Mouse (Mus musculus) MEL (cell line): Measurements from ENCODE around the gene Mpc1. TPM values are rescaled to one million over a fixed set of nuclear protein-coding genes. Genes with fewer than 3 reads are reported as not detected.

Experiments
- DNase-seq: peaks from one replicate; pipeline ENCODE4 v3.0.0; 2011; ENCODE audit warnings: low read depth, low spot score
- H3K27ac ChIP-seq: 2 replicates; pipeline ENCODE4 v1.5.1; 2012; ENCODE audit warnings: low read depth, mild to moderate bottlenecking, control low read depth, low read length, moderate library complexity; ENCODE audit not compliant: control insufficient read depth
- H3K27me3 ChIP-seq, 2 experiments: fragments of 150-350 bp in 1 of 2; sonication (generic) in 1 of 2; 2 replicates each; pipeline ENCODE4 v1.6.1; 2012; ENCODE audit warnings: low read length in 2 of 2, mild to moderate bottlenecking in 2 of 2, improper control_type of control experiment in 1 of 2, moderate library complexity in 1 of 2; ENCODE audit not compliant: insufficient read depth in 2 of 2, control insufficient read depth in 1 of 2
- H3K36me3 ChIP-seq, 2 experiments: 2 replicates each; pipeline ENCODE4 v1.6.1; 2012 to 2014; ENCODE audit warnings: low read length in 2 of 2, improper control_type of control experiment in 1 of 2, inconsistent platforms in 1 of 2, mild to moderate bottlenecking in 1 of 2; ENCODE audit not compliant: insufficient read depth in 2 of 2, control insufficient read depth in 1 of 2
- H3K4me1 ChIP-seq, 2 experiments: fragments of 150-350 bp in 1 of 2; sonication (generic) in 1 of 2; 2 replicates each; pipeline ENCODE4 v1.6.1; 2012; ENCODE audit warnings: low read length in 2 of 2, improper control_type of control experiment in 1 of 2, mild to moderate bottlenecking in 1 of 2; ENCODE audit not compliant: insufficient read depth in 2 of 2, control insufficient read depth in 1 of 2
- H3K4me3 ChIP-seq, 2 experiments: fragments of 150-350 bp in 1 of 2; sonication (generic) in 1 of 2; 2 replicates each; pipeline ENCODE4 v1.5.1; 2012; ENCODE audit warnings: low read depth in 2 of 2, low read length in 2 of 2, mild to moderate bottlenecking in 2 of 2, moderate library complexity in 2 of 2, control low read depth in 1 of 2, improper control_type of control experiment in 1 of 2; ENCODE audit not compliant: control insufficient read depth in 1 of 2, insufficient read depth in 1 of 2
- H3K79me2 ChIP-seq: 2 replicates; pipeline ENCODE4 v1.6.1; 2012; ENCODE audit warnings: mild to moderate bottlenecking, low read length, moderate library complexity; ENCODE audit not compliant: control insufficient read depth, poor library complexity, insufficient read depth
- H3K9ac ChIP-seq: 2 replicates; pipeline ENCODE4 v1.6.1; 2012; ENCODE audit warnings: low read depth, mild to moderate bottlenecking, control low read depth, low read length, moderate library complexity; ENCODE audit not compliant: control insufficient read depth, poor library complexity, severe bottlenecking
- H3K9me3 ChIP-seq: fragments of 150-350 bp; sonication (generic); replicated peaks from 2 replicates; pipeline ENCODE4 v1.6.1; 2012; ENCODE audit warnings: mild to moderate bottlenecking, low read length, improper control_type of control experiment, moderate library complexity; ENCODE audit not compliant: insufficient read depth
- CHD1 ChIP-seq: IDR thresholded peaks from 2 replicates; pipeline ENCODE4 v1.6.1; 2012; ENCODE audit warnings: low read depth, mild to moderate bottlenecking, inconsistent platforms, low read length, improper control_type of control experiment
- CHD2 ChIP-seq: IDR thresholded peaks from 2 replicates; pipeline ENCODE4 v1.6.1; 2011; ENCODE audit warnings: low read length, improper control_type of control experiment
- CTCF ChIP-seq, 3 experiments: IDR thresholded peaks in 2 of 3; conservative IDR thresholded peaks in 1 of 3; 2 replicates each; pipeline ENCODE4 v1.5.1; 2011 to 2012; ENCODE audit warnings: low read length in 3 of 3, low read depth in 2 of 3, mild to moderate bottlenecking in 2 of 3, improper control_type of control experiment in 1 of 3, inconsistent platforms in 1 of 3, mixed read lengths in 1 of 3, moderate library complexity in 1 of 3; ENCODE audit not compliant: control insufficient read depth in 1 of 3, insufficient read depth in 1 of 3, poor library complexity in 1 of 3, severe bottlenecking in 1 of 3
- E2F4 ChIP-seq: IDR thresholded peaks from 2 replicates; pipeline ENCODE4 v1.6.1; 2011; ENCODE audit warnings: low read depth, low read length, improper control_type of control experiment, borderline replicate concordance
- ELF1 ChIP-seq: IDR thresholded peaks from 2 replicates; pipeline ENCODE4 v1.6.1; 2014; ENCODE audit warnings: low read depth, mild to moderate bottlenecking, inconsistent platforms, low read length, improper control_type of control experiment, moderate library complexity
- EP300 ChIP-seq, 2 experiments: IDR thresholded peaks; 2 replicates each; pipeline ENCODE4 v1.6.1; 2011; ENCODE audit warnings: improper control_type of control experiment in 2 of 2, low read length in 2 of 2, low read depth in 1 of 2, mild to moderate bottlenecking in 1 of 2
- ETS1 ChIP-seq: IDR thresholded peaks from 2 replicates; pipeline ENCODE4 v1.6.1; 2012; ENCODE audit warnings: low read depth, mild to moderate bottlenecking, inconsistent platforms, low read length, improper control_type of control experiment, moderate library complexity
- GABPA ChIP-seq: IDR thresholded peaks from 2 replicates; pipeline ENCODE4 v1.6.1; 2012; ENCODE audit warnings: low read depth, mild to moderate bottlenecking, inconsistent platforms, low read length, improper control_type of control experiment, moderate library complexity
- GATA1 ChIP-seq: IDR thresholded peaks from 2 replicates; pipeline ENCODE4 v1.6.1; 2011; ENCODE audit warnings: low read depth, low read length, improper control_type of control experiment
- JUND ChIP-seq: IDR thresholded peaks from 2 replicates; pipeline ENCODE4 v1.6.1; 2011; ENCODE audit warnings: low read depth, mild to moderate bottlenecking, improper control_type of control experiment, low read length
- MAZ ChIP-seq: IDR thresholded peaks from 2 replicates; pipeline ENCODE4 v1.6.1; 2012; ENCODE audit warnings: low read depth, mild to moderate bottlenecking, inconsistent platforms, low read length, improper control_type of control experiment
- MYB ChIP-seq: IDR thresholded peaks from 2 replicates; pipeline ENCODE4 v1.6.1; 2011; ENCODE audit warnings: mild to moderate bottlenecking, low read depth, low read length, improper control_type of control experiment
- MYC ChIP-seq: IDR thresholded peaks from 2 replicates; pipeline ENCODE4 v1.6.1; 2011; ENCODE audit warnings: low read depth, mild to moderate bottlenecking, low read length, improper control_type of control experiment, moderate library complexity
- NELFE ChIP-seq: IDR thresholded peaks from 2 replicates; pipeline ENCODE4 v1.6.1; 2011; ENCODE audit warnings: low read depth, low read length, improper control_type of control experiment
- NRF1 ChIP-seq: IDR thresholded peaks from 2 replicates; pipeline ENCODE4 v1.6.1; 2014; ENCODE audit warnings: low read depth, mild to moderate bottlenecking, inconsistent platforms, low read length, improper control_type of control experiment, moderate library complexity; ENCODE audit not compliant: poor library complexity, insufficient read depth, severe bottlenecking
- POLR2A ChIP-seq, 2 experiments: IDR thresholded peaks; 2 replicates each; pipeline ENCODE4 v1.6.1; 2011 to 2012; ENCODE audit warnings: low read length in 2 of 2, mild to moderate bottlenecking in 2 of 2, control low read depth in 1 of 2, improper control_type of control experiment in 1 of 2, low read depth in 1 of 2, moderate library complexity in 1 of 2; ENCODE audit not compliant: control insufficient read depth in 1 of 2, insufficient read depth in 1 of 2, poor library complexity in 1 of 2
- RAD21 ChIP-seq: IDR thresholded peaks from 2 replicates; pipeline ENCODE4 v1.6.1; 2011; ENCODE audit warnings: mild to moderate bottlenecking, low read depth, low read length, improper control_type of control experiment
- SIN3A ChIP-seq: IDR thresholded peaks from 2 replicates; pipeline ENCODE4 v1.6.1; 2012; ENCODE audit warnings: low read length, improper control_type of control experiment, inconsistent platforms
- SMC3 ChIP-seq: IDR thresholded peaks from 2 replicates; pipeline ENCODE4 v1.6.1; 2011; ENCODE audit warnings: low read depth, low read length, improper control_type of control experiment
- TAL1 ChIP-seq: IDR thresholded peaks from 2 replicates; pipeline ENCODE4 v1.6.1; 2012; ENCODE audit warnings: mild to moderate bottlenecking, inconsistent platforms, low read length, moderate library complexity, mixed read lengths
- TBP ChIP-seq: IDR thresholded peaks from 2 replicates; pipeline ENCODE4 v1.8.0; 2011; ENCODE audit warnings: low read depth, low read length, improper control_type of control experiment
- UBTF ChIP-seq: IDR thresholded peaks from 2 replicates; pipeline ENCODE4 v1.6.1; 2012; ENCODE audit warnings: low read depth, mild to moderate bottlenecking, inconsistent platforms, low read length, improper control_type of control experiment, moderate library complexity, borderline replicate concordance; ENCODE audit not compliant: insufficient read depth
- USF2 ChIP-seq, 2 experiments: IDR thresholded peaks; 2 replicates each; pipeline ENCODE4 v1.6.1; 2011 to 2012; ENCODE audit warnings: improper control_type of control experiment in 2 of 2, low read length in 2 of 2, borderline replicate concordance in 1 of 2, inconsistent platforms in 1 of 2, low read depth in 1 of 2, mild to moderate bottlenecking in 1 of 2; ENCODE audit not compliant: insufficient read depth in 1 of 2
- ZC3H11A ChIP-seq: IDR thresholded peaks from 2 replicates; pipeline ENCODE4 v1.6.1; 2012; ENCODE audit warnings: low read depth, mild to moderate bottlenecking, inconsistent platforms, low read length, improper control_type of control experiment
- ZMIZ1 ChIP-seq: IDR thresholded peaks from 2 replicates; pipeline ENCODE4 v1.6.1; 2012; ENCODE audit warnings: low read depth, mild to moderate bottlenecking, inconsistent platforms, low read length, improper control_type of control experiment, moderate library complexity
- polyA plus RNA-seq, 2 experiments: library from polyadenylated mRNA; stranded (reverse) in 1 of 2; unstranded in 1 of 2; fragments of >175 nt in 1 of 2; fragments of >200 nt in 1 of 2; gene quantifications; 2 replicates each; pipeline versions ENCODE4 v1.2.1 to v1.2.4; 2012; ENCODE audit warnings: low replicate concordance in 2 of 2, low read depth in 1 of 2; ENCODE audit not compliant: insufficient read length in 2 of 2, insufficient read depth in 1 of 2, missing spikeins in 1 of 2
- total RNA-seq: library from RNA; depleted of rRNA; stranded (reverse); fragments of 300-350 nt; gene quantifications from 2 replicates; pipeline ENCODE4 v1.2.3, GENCODE M21; 2012

Mpc1 gene
- total and polyA plus RNA-seq, 3 experiments: 56.2 to 89.6 TPM; not detected in 1

- Histone ChIP-seq H3K4me1 (no peaks in the 10 kb centered on the region), H3K27me3 (no peaks in the 10 kb centered on the region), H3K9me3 (no peaks in the 10 kb centered on the region), H3K36me3 (no peaks in the 10 kb centered on the region), H3K27ac (no peak overlapping the region), H3K4me3 (no peak overlapping the region)
- TF ChIP-seq CHD1 (no peak), SMC3 (no peak), MYC (no peak), GABPA (no peak), RAD21 (no peak), POLR2A (IDR thresholded peaks at IDR 0.05; ENCODE audit: control insufficient read depth in 1 of 2, insufficient read depth in 1 of 2, low read depth in 1 of 2, low read length in 2 of 2, poor library complexity in 1 of 2) (no peak), ETS1 (no peak), MYB (no peak), NRF1 (no peak), EP300 (IDR thresholded peaks at IDR 0.05; ENCODE audit: low read depth in 1 of 2, low read length in 2 of 2) (no peak), ZC3H11A (no peak), MAZ (no peak), UBTF (no peak), ELF1 (no peak), TAL1 (no peak), TBP (no peak), E2F4 (no peak)
- TF ChIP-seq, all 39 proteins: peak for 0
- Histone ChIP-seq H3K9ac (no peak overlapping the region), H3K79me2 (no peaks in the 10 kb centered on the region)
- DNase-seq: no peak
Measured at GRCm38 (mm10) chr17:8342706-8343105, 60.0 kb downstream of the Mpc1 start.

- DNase-seq: no peak
- TF ChIP-seq NELFE (no peak), CHD2 (no peak), SIN3A (no peak), ETS1 (no peak), ZMIZ1 (no peak), MYB (no peak), CHD1 (no peak), CTCF (IDR thresholded peaks at IDR 0.05 in 2 of 3, conservative IDR thresholded peaks at IDR 0.05 in 1 of 3; ENCODE audit: control insufficient read depth in 1 of 3, insufficient read depth in 1 of 3, low read depth in 2 of 3, low read length in 3 of 3, poor library complexity in 1 of 3, severe bottlenecking in 1 of 3) (no peak), USF2 (IDR thresholded peaks at IDR 0.05; ENCODE audit: borderline replicate concordance in 1 of 2, insufficient read depth in 1 of 2, low read depth in 1 of 2, low read length in 2 of 2) (no peak), GATA1 (no peak), JUND (no peak)
- H3K27ac ChIP-seq: no peak overlapping the region
- H3K27me3 ChIP-seq: no peaks in the 10 kb centered on the region
- H3K79me2 ChIP-seq: no peaks in the 10 kb centered on the region
- H3K4me1 ChIP-seq: no peaks in the 10 kb centered on the region
- H3K4me3 ChIP-seq: no peak overlapping the region
- no peaks in the 10 kb centered on the region for H3K36me3 ChIP-seq
- no peaks in the 10 kb centered on the region for H3K9me3 ChIP-seq
- no peak overlapping the region for H3K9ac ChIP-seq
Measured at GRCm38 (mm10) chr17:8343416-8343815, 60.7 kb downstream of the Mpc1 start.
